Mouse (Mus musculus) G1E (cell line): Measurements from ENCODE around the gene Ufm1.

ENCODE experiments used
- CTCF ChIP-seq: IDR thresholded peaks from 2 replicates; pipeline ENCODE4 v1.5.1; 2012; ENCODE audit warnings: low read depth, low read length, inconsistent platforms, mixed read lengths
- GATA1 ChIP-seq: IDR thresholded peaks from 2 replicates; pipeline ENCODE4 v1.6.1; 2012; ENCODE audit warnings: borderline replicate concordance, low read length, inconsistent platforms, mixed read lengths
- GATA2 ChIP-seq: IDR thresholded peaks from 2 replicates; pipeline ENCODE4 v1.6.1; 2012; ENCODE audit warnings: low read depth, low read length, inconsistent platforms, borderline replicate concordance
- POLR2AphosphoS5 ChIP-seq: IDR thresholded peaks from 2 replicates; pipeline ENCODE4 v1.6.1; 2012; ENCODE audit warnings: low read depth, low read length, inconsistent platforms; ENCODE audit not compliant: insufficient replicate concordance
- TAL1 ChIP-seq: conservative IDR thresholded peaks from 2 replicates; pipeline ENCODE4 v1.6.1; 2012; ENCODE audit warnings: low read depth, low read length, inconsistent platforms, mixed read lengths

DNA sequence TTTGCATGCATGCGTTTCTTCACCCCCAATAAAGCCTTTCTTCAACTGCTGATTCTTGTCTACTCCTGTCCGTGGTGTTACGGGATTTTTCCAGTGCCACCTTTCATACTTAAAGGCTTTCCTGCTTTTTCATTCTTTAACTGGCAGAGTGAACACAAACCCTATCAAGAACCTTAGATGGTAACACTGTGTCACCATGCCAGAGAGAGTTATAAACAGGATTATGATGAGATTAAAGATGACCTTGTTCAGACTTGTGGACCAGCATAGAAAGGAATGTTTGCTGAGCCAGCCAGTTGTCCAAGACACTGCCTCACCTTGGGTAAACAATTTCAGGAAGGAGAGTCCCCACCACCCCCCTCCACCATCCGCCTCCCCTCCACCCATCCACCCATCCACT lies 4.6 kb upstream of the Ufm1 start:
- TF ChIP-seq CTCF (no peak), POLR2AphosphoS5 (no peak), TAL1 (no peak), GATA1 (no peak), GATA2 (no peak)
